ENCODE assay signal across 12 mouse cellular contexts in the genomic region with DNA sequence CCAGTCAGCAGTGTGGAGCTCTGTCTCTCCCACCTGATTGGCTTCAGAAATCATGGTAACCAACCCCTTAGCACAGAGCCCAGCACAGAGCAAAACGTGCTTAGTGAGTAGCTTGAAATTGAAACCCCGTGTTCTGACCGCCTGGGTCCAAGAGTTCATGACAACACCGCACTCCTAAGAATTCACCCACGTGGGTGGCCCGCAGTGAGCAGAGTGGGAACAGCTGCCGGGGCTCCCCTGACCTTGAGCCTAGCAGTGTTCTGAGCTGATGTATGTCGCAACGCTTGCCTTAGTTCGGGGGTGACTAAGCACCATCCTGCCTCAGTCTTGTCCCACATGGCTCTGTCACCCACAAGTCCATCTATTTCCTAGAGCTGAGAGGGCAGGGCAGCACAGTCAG. TPM values are rescaled to one million over a fixed set of nuclear protein-coding genes. Genes with fewer than 3 reads are reported as not detected.
DNase-seq lines count a peak whose midpoint lies in the region; ATAC-seq and TF ChIP-seq lines count a peak whose summit lies in the region.
"Had no signal": no experiment of that assay in that cellular context is flagged by ENCODE, and none has a peak within 500 bp of the region (broad histone marks: within the 10 kb centered on the region; RNA-seq: fewer than 3 reads in every experiment).

No protein-coding gene starts in this region.

- no peak for ATAC-seq in kidney, embryonic 15.5 days (replicated peaks; ENCODE audit: low FRiP score)
- ATAC-seq in liver, embryonic 16.5 days (ENCODE audit: low read depth), result peak; percentile 53

- no peak overlapping the region for H3K27ac ChIP-seq in kidney, embryonic 15.5 days
- 0 out of 2 replicates have a peak overlapping the region, but pooled peaks have one; percentile 2 for H3K27ac ChIP-seq in brown adipose tissue, adult 24 weeks (replicated peaks; ENCODE audit: low read depth, low read length)
- H3K27ac ChIP-seq in liver, embryonic 16.5 days (ENCODE audit: low read length), result peak overlapping the region; percentile 74
- peak overlapping the region; percentile 47 for H3K27ac ChIP-seq in small intestine, adult 2 months (ENCODE audit: insufficient read depth, low read depth, low read length)
- no peak overlapping the region; the same call in 1 of the 2 replicates for H3K27ac ChIP-seq in heart, embryonic 10.5 days
- H3K27ac ChIP-seq: embryonic facial prominence, embryonic 13.5 days; left cerebral cortex, adult 2 months; neural tube, embryonic 15.5 days had no signal

- no peak for TF ChIP-seq CTCF in small intestine, adult 2 months (IDR thresholded peaks at IDR 0.05; ENCODE audit: extremely low read depth, insufficient read length, insufficient replicate concordance, low read depth, low read length)

- no peak overlapping the region for H3K4me2 ChIP-seq in kidney, embryonic 15.5 days
- H3K4me2 ChIP-seq in liver, embryonic 16.5 days (ENCODE audit: low read depth, low read length), result no peak overlapping the region
- H3K4me2 ChIP-seq: embryonic facial prominence, embryonic 13.5 days; midbrain, embryonic 11.5 days; neural tube, embryonic 15.5 days had no signal

- no peak overlapping the region for H3K9ac ChIP-seq in kidney, embryonic 15.5 days
- no peak overlapping the region for H3K9ac ChIP-seq in liver, embryonic 16.5 days (ENCODE audit: low read depth, low read length)
- H3K9ac ChIP-seq: embryonic facial prominence, embryonic 13.5 days; neural tube, embryonic 15.5 days had no signal

- peaks cover 21% of the 10 kb centered on the region for H3K4me1 ChIP-seq in kidney, embryonic 15.5 days
- H3K4me1 ChIP-seq in brown adipose tissue, adult 24 weeks (ENCODE audit: control insufficient read depth, insufficient read depth, insufficient read length, low read length), result peaks cover 9% of the 10 kb centered on the region
- H3K4me1 ChIP-seq in liver, embryonic 16.5 days (ENCODE audit: control insufficient read depth, low read depth, low read length), result peaks cover 29% of the 10 kb centered on the region
- H3K4me1 ChIP-seq in small intestine, adult 2 months (ENCODE audit: control insufficient read depth, insufficient read depth, insufficient read length, low read length), result peaks cover 13% of the 10 kb centered on the region
- H3K4me1 ChIP-seq in heart, embryonic 10.5 days, result peaks cover 13% of the 10 kb centered on the region

- peak; percentile 31 for DNase-seq in kidney, postnatal 14 days
- DNase-seq in cerebellum, postnatal 14 days, result no peak
- DNase-seq in heart, embryonic 10.5 days (ENCODE audit: low spot score), result no peak
- DNase-seq in retina, embryonic 14.5 days (ENCODE audit: low spot score), result no peak

- TF ChIP-seq POLR2A in small intestine, adult 2 months (IDR thresholded peaks at IDR 0.05; ENCODE audit: low read depth, low read length), result peak; percentile 10; the same call in 1 of the 2 replicates

- H3K36me3 ChIP-seq in kidney, embryonic 15.5 days, result no peaks in the 10 kb centered on the region
- H3K36me3 ChIP-seq in liver, embryonic 16.5 days (ENCODE audit: control insufficient read depth, insufficient read depth), result no peaks in the 10 kb centered on the region
- H3K36me3 ChIP-seq in small intestine, adult 2 months (ENCODE audit: control insufficient read depth, insufficient read depth, low read length), result no peaks in the 10 kb centered on the region
- no peaks in the 10 kb centered on the region for H3K36me3 ChIP-seq in heart, embryonic 10.5 days
- H3K36me3 ChIP-seq: embryonic facial prominence, embryonic 13.5 days; neural tube, embryonic 15.5 days had no signal

- H3K27me3 ChIP-seq in kidney, embryonic 15.5 days, result no peaks in the 10 kb centered on the region
- no peaks in the 10 kb centered on the region for H3K27me3 ChIP-seq in liver, embryonic 16.5 days (ENCODE audit: control insufficient read depth, insufficient read depth, low read depth, low read length)
- no peaks in the 10 kb centered on the region for H3K27me3 ChIP-seq in small intestine, adult 2 months (ENCODE audit: control insufficient read depth, insufficient read depth, low read length)
- H3K27me3 ChIP-seq in heart, embryonic 10.5 days (ENCODE audit: insufficient read depth, poor library complexity, severe bottlenecking), result no peaks in the 10 kb centered on the region; the same call in 1 of the 2 replicates
- H3K27me3 ChIP-seq: neural tube, embryonic 15.5 days had no signal

- H3K4me3 ChIP-seq in kidney, embryonic 15.5 days (replicated peaks), result no peak overlapping the region
- H3K4me3 ChIP-seq in brown adipose tissue, adult 24 weeks (ENCODE audit: insufficient read depth, low read depth, low read length), result no peak overlapping the region
- no peak overlapping the region for H3K4me3 ChIP-seq in liver, embryonic 16.5 days (ENCODE audit: low read depth, low read length)
- H3K4me3 ChIP-seq in small intestine, adult 2 months (ENCODE audit: low read depth, low read length), result no peak overlapping the region
- no peak overlapping the region for H3K4me3 ChIP-seq in heart, embryonic 10.5 days
- H3K4me3 ChIP-seq: embryonic facial prominence, embryonic 13.5 days; left cerebral cortex, adult 2 months; neural tube, embryonic 15.5 days had no signal

- H3K9me3 ChIP-seq in kidney, embryonic 15.5 days (replicated peaks), result no peaks in the 10 kb centered on the region
- no peaks in the 10 kb centered on the region for H3K9me3 ChIP-seq in liver, embryonic 16.5 days (replicated peaks; ENCODE audit: control insufficient read depth, low read length)
- no peaks in the 10 kb centered on the region for H3K9me3 ChIP-seq in heart, embryonic 10.5 days
- H3K9me3 ChIP-seq: embryonic facial prominence, embryonic 13.5 days; neural tube, embryonic 15.5 days had no signal

- 37% methylated on average over 10 of the region's 10 CpGs for WGBS in kidney, embryonic 15.5 days
- 60% methylated on average over 10 of the region's 10 CpGs for WGBS in liver, embryonic 16.5 days (ENCODE audit: insufficient replicate concordance)
- WGBS in small intestine, adult 2 months, result 17% methylated on average over 10 of the region's 10 CpGs
- 77% methylated on average over 10 of the region's 10 CpGs for WGBS in heart, embryonic 10.5 days

RNA-seq across cellular contexts. Expression of gene Aqp11, which starts 2.9 kb away (rescaled TPM):
- 16.5 and 18.5 TPM in 2 replicates for polyA plus RNA-seq in kidney, embryonic 15.5 days (2015; fragmentation: Nextera tagmentation; extraction: Ambion mirVana)
- polyA plus RNA-seq in brown adipose tissue, adult 24 weeks (2012; ENCODE audit: insufficient read depth, insufficient read length, missing spikeins), result 3.3 and 4.6 TPM in 2 replicates
- polyA plus RNA-seq in liver, embryonic 16.5 days (2015; fragmentation: Nextera tagmentation; extraction: Ambion mirVana), result 42.6 and 49.8 TPM in 2 replicates
- 34.4 and 88.3 TPM in 2 replicates for polyA plus RNA-seq in small intestine, adult 2 months (2012; rRNA removed)
- polyA plus RNA-seq in heart, embryonic 10.5 days (2016; fragmentation: Nextera tagmentation; extraction: Ambion mirVana), result 2.4 and 5.2 TPM in 2 replicates

RNA-seq across cellular contexts. Expression of gene Clns1a, which starts 44.5 kb away (rescaled TPM):
- 193 and 202 TPM in 2 replicates for polyA plus RNA-seq in kidney, embryonic 15.5 days (2015; fragmentation: Nextera tagmentation; extraction: Ambion mirVana)
- polyA plus RNA-seq in brown adipose tissue, adult 24 weeks (2012; ENCODE audit: insufficient read depth, insufficient read length, missing spikeins), result 35.8 and 36.6 TPM in 2 replicates
- polyA plus RNA-seq in liver, embryonic 16.5 days (2015; fragmentation: Nextera tagmentation; extraction: Ambion mirVana), result 50.8 and 56.1 TPM in 2 replicates
- 8.6 and 9.9 TPM in 2 replicates for polyA plus RNA-seq in small intestine, adult 2 months (2012; rRNA removed)
- polyA plus RNA-seq in heart, embryonic 10.5 days (2016; fragmentation: Nextera tagmentation; extraction: Ambion mirVana), result 151 and 209 TPM in 2 replicates

RNA-seq across cellular contexts. Expression of gene Pak1, which starts 47.4 kb away (rescaled TPM):
- polyA plus RNA-seq in kidney, embryonic 15.5 days (2015; fragmentation: Nextera tagmentation; extraction: Ambion mirVana), result 16.4 and 17.2 TPM in 2 replicates
- polyA plus RNA-seq in brown adipose tissue, adult 24 weeks (2012; ENCODE audit: insufficient read depth, insufficient read length, missing spikeins), result 1.6 and 1.9 TPM in 2 replicates
- 9.3 and 10.1 TPM in 2 replicates for polyA plus RNA-seq in liver, embryonic 16.5 days (2015; fragmentation: Nextera tagmentation; extraction: Ambion mirVana)
- polyA plus RNA-seq in small intestine, adult 2 months (2012; rRNA removed), result 20.8 and 56.4 TPM in 2 replicates
- 5.2 and 13.7 TPM in 2 replicates for polyA plus RNA-seq in heart, embryonic 10.5 days (2016; fragmentation: Nextera tagmentation; extraction: Ambion mirVana)

Comparison
In these comparisons a context has a peak if more than half of its experiments do, and no peak if none do; other contexts are left out.
1. H3K27ac ChIP-seq: peak in brown adipose tissue, adult 24 weeks (single experiment), liver, embryonic 16.5 days (single experiment) and small intestine, adult 2 months (single experiment); none in kidney, embryonic 15.5 days (single experiment) and heart, embryonic 10.5 days (single experiment).